Mouse (Mus musculus) lung, adult 2 months (tissue): ENCODE measurements around the gene Arap2.

Source experiments
- CTCF ChIP-seq: fragments of 200-500 bp; IDR thresholded peaks from 2 replicates; pipeline ENCODE4 v1.5.1; 2011; ENCODE audit warnings: mild to moderate bottlenecking, low read length, control low read depth; ENCODE audit not compliant: insufficient read depth
- POLR2A ChIP-seq: fragments of 200-500 bp; IDR thresholded peaks from 2 replicates; pipeline ENCODE4 v1.6.1; 2011; ENCODE audit warnings: low read depth, mild to moderate bottlenecking, control low read depth, low read length, borderline replicate concordance; ENCODE audit errors: extremely low read depth

DNA sequence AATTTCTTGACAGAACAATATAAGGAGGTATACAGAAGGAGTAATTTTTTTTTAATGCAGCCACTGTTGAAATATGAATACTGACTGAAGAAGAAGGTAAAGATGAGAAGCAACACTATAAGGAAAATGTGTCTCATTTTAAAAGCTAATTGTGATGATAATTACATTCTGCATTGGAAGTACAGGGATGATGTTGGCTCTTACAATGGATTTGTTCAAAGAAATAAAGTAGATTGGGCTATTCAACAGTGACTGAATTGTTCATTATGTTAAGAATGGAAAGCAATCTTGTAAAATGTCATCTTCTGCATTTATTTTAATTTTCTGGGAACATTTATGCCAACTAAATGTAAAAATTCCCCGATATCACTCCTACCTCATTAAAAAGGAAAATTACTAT is 178.6 kb downstream of the Arap2 start:
- TF ChIP-seq POLR2A (no peak), CTCF (no peak)
